Mouse (Mus musculus) liver, embryonic 14 days (tissue): ENCODE results near the gene Nup85. TPM values are rescaled to one million over a fixed set of nuclear protein-coding genes. Genes with fewer than 3 reads are reported as not detected.

Experiments used
- polyA plus RNA-seq: library from polyadenylated mRNA; depleted of rRNA; stranded (reverse); fragments of >200 nt; gene quantifications from 2 replicates; pipeline ENCODE4 v1.2.3, GENCODE M21; 2012; rRNA removed

Nup85 gene
- polyA plus RNA-seq: 103 and 121 TPM in 2 replicates

GRCm38 (mm10) chr11:115564064-115564809, at the start of gene Nup85:
Gene Nup85, plus strand, starts transcription at chr11:115564434.

DNA sequence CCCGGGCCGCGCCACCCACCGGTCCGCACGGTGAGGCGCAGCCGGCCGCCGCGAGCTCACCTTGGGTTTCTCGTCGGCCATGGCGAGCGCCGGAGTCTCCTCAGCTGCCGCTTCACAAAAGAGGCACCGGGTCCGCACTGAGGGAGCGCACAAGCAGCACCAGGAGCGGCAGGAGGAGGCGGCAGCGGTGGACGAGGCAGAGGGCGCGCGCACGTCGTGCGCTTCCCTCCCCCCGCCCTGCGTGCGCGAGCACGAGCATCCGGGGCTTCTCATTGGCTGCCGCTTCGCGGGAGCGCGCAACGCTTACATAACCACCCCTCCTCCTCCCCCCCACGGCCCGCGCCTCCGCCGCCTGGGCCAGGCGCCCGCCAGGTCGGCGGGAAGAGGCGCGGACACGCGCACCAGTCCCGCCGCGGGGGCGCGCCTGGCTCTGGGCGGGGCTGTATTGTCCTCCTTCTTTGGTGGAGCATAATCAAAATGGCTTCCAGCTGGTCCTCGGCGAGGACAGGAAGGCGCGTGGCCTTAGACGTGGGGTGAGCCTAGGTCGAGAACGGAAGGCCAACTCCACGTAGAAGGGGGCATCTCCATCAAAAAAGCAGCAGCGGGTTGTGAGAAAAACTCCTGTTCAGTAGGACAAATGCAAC, 28.1 kb upstream of the Nup85 start, which contains the start of gene Sumo2:
Sumo2 (minus strand) TSS at position 239 of the 644 bp plus-strand sequence.

DNA sequence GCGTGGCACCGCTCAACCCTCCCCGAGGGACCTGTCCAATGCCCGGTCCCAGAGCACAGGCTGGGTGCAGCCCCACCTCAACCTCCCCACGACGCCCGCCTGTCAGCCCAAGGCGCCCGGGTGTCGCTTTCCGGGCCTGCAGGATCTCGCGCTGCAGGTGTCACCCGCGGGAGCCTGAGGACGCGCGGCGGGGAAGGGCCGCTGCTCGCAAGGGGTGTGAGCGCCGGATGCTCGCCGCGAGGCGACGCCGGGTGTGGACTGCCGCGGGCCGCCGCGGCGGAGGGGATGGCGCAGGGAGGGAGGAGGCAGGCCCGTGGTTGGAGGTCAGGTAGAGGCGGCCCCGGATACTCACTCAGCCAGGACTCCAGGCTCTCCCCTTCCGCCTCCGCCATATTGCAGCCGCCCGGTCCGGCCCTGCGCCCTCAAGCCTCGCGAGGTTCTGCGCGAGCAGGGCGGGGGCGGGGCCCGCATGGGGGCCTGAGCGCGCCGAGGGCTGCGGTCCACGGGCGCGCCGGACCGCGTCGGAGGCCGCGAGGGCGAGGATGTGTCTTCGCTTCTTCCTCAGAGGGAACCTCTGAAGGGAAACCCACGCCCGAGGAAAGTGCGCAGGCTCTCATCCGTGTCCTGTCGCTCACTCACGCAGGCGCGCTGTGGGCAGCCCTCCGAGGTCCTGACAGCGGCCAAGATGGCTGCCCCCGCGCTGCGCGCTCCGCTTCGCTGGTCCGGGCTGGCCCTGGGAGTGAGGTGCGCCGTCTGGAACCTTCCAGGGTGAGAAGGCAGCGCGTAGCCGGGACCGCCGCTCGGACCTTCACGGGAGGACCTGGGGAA, 39.5 kb downstream of the Nup85 start, which contains the start of the genes Mrps7 and Gga3:
Mrps7 (plus strand) TSS at position 450 of the 828 bp plus-strand sequence.
Gga3 (minus strand) TSS at position 576 of the 828 bp plus-strand sequence.

DNA sequence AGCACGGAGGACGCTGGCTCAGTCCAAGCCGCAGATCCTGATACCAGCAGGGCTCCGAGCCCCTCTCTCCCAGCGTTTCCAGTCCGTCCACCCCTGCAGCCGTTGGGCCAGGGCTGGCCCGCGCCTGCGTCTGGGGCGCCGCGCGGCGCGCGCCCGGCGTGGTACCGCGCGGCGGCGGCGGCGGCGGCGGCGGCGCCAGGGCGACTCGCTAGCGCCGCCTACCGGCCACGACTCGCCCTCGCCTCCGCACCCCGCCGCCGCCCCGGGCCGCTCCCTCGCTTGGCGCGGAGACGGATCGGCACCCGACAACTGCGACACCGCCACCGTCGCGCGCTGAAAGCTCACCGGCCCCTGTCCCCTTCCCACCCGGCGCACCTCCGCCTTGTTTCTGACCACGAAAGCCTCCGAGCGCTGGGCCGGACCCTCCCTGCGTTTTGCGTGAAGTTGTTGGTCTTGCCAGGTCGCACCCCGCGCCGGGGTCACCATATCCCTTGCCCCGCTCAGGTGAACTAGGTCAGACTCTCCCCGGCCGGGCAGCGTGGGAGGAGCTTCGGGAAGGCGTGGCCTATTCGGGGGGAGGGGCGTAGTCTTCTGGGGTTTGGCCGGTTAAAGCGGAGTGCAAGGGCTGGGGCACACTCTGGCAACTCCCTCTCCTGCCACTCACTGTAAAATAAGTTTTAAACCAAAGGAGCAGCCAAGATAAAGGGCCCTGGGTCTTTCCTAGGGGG, 48.3 kb downstream of the Nup85 start, which contains the start of gene Mif4gd:
Mif4gd (minus strand) TSS at position 560 of the 728 bp plus-strand sequence.

GRCm38 (mm10) chr11:115627705-115628464, 63.7 kb downstream of the Nup85 start, which contains the start of gene Slc25a19:
Gene Slc25a19, minus strand, starts transcription at chr11:115628295.

Other genes with a start within 250 kb of the Nup85 start
- gene Ush1g, start 242.4 kb upstream of the Nup85 start, polyA plus RNA-seq: 0.05 and 0.07 TPM in 2 replicates
- not detected in 2 replicates for gene Otop3, start 229.7 kb upstream of the Nup85 start, polyA plus RNA-seq
- 0.57 and 0.70 TPM in 2 replicates for gene Hid1, start 196.7 kb upstream of the Nup85 start, polyA plus RNA-seq
- 1.4 and 1.5 TPM in 2 replicates for gene Cdr2l, start 182.5 kb upstream of the Nup85 start, polyA plus RNA-seq
- gene Mrpl58, start 160.7 kb upstream of the Nup85 start, polyA plus RNA-seq: 38.7 and 39.5 TPM in 2 replicates
- gene Atp5h, start 144.5 kb upstream of the Nup85 start, polyA plus RNA-seq: 362 and 391 TPM in 2 replicates
- 6.4 and 6.8 TPM in 2 replicates for gene Kctd2, start 144.3 kb upstream of the Nup85 start, polyA plus RNA-seq
- gene Trim80, start 123.9 kb upstream of the Nup85 start, polyA plus RNA-seq: 0.05 TPM in 2 replicates
- gene Slc16a5, start 102.0 kb upstream of the Nup85 start, polyA plus RNA-seq: 0.05 TPM in 1 of 2 replicates, not detected in the other
- 1.8 and 2.2 TPM in 2 replicates for gene Armc7, start 88.8 kb upstream of the Nup85 start, polyA plus RNA-seq
- gene Nt5c, start 72.6 kb upstream of the Nup85 start, polyA plus RNA-seq: 26.9 and 30.1 TPM in 2 replicates
- gene Jpt1, start 50.0 kb upstream of the Nup85 start, polyA plus RNA-seq: 141 and 165 TPM in 2 replicates
- 206 and 228 TPM in 2 replicates for gene Sumo2, start 28.2 kb upstream of the Nup85 start, polyA plus RNA-seq
- gene Mrps7, start 39.5 kb downstream of the Nup85 start, polyA plus RNA-seq: 23.4 and 26.4 TPM in 2 replicates
- gene Gga3, start 39.6 kb downstream of the Nup85 start, polyA plus RNA-seq: 8.0 and 9.9 TPM in 2 replicates
- 23.5 and 27.8 TPM in 2 replicates for gene Mif4gd, start 48.5 kb downstream of the Nup85 start, polyA plus RNA-seq
- gene Slc25a19, start 63.9 kb downstream of the Nup85 start, polyA plus RNA-seq: 9.3 and 9.9 TPM in 2 replicates
- 21.8 and 24.1 TPM in 2 replicates for gene Grb2, start 144.2 kb downstream of the Nup85 start, polyA plus RNA-seq
- 9.0 and 10.3 TPM in 2 replicates for gene Tmem94, start 201.0 kb downstream of the Nup85 start, polyA plus RNA-seq
- gene Caskin2, start 249.2 kb downstream of the Nup85 start, polyA plus RNA-seq: 6.1 and 7.1 TPM in 2 replicates